Mouse (Mus musculus) embryonic fibroblast, embryonic 13.5 days (primary cell): Measurements from ENCODE around the gene Mdga1.

Experiments
- CTCF ChIP-seq: IDR thresholded peaks from 2 replicates; pipeline ENCODE4 v1.5.1; 2011; ENCODE audit warnings: mild to moderate bottlenecking, control low read depth, low read length, moderate library complexity, borderline replicate concordance; ENCODE audit not compliant: insufficient read depth
- POLR2A ChIP-seq: IDR thresholded peaks from 2 replicates; pipeline ENCODE4 v1.6.1; 2011; ENCODE audit warnings: low read depth, mild to moderate bottlenecking, control low read depth, low read length, moderate library complexity

GRCm38 (mm10) chr17:29848793-29849435 lies 121.0 kb downstream of the Mdga1 start:
- TF ChIP-seq CTCF (0 out of 2 replicates have a peak, but pooled peaks have one; percentile 32), POLR2A (no peak)
